Mouse (Mus musculus) CH12.LX (cell line): ENCODE measurements around the gene Clasp2. TPM values are rescaled to one million over a fixed set of nuclear protein-coding genes. Genes with fewer than 3 reads are reported as not detected.

Source experiments
- DNase-seq: peaks from one replicate; pipeline ENCODE4 v3.0.0-alpha.2; 2013; ENCODE audit errors: extremely low read depth
- H3K27ac ChIP-seq: 2 replicates; pipeline ENCODE4 v1.5.1; 2012; ENCODE audit warnings: low read depth, mild to moderate bottlenecking, control low read depth, moderate library complexity; ENCODE audit not compliant: insufficient read depth
- H3K27me3 ChIP-seq: replicated peaks from 2 replicates; pipeline ENCODE3; 2012; ENCODE audit warnings: inconsistent platforms
- H3K36me3 ChIP-seq, 2 experiments: replicated peaks in 1 of 2; 2 replicates each; pipeline versions ENCODE3 to v1.6.1; 2012; ENCODE audit warnings: inconsistent platforms in 1 of 2, low read length in 1 of 2, mild to moderate bottlenecking in 1 of 2, mixed read lengths in 1 of 2, moderate library complexity in 1 of 2; ENCODE audit not compliant: control insufficient read depth in 1 of 2, insufficient read depth in 1 of 2
- H3K4me1 ChIP-seq, 2 experiments: 2 replicates each; pipeline ENCODE4 v1.6.1; 2012; ENCODE audit warnings: inconsistent platforms in 1 of 2, moderate library complexity in 1 of 2; ENCODE audit not compliant: insufficient read depth in 2 of 2, control insufficient read depth in 1 of 2
- H3K4me2 ChIP-seq: 2 replicates; pipeline ENCODE4 v1.6.1; 2012; ENCODE audit warnings: low read depth, mild to moderate bottlenecking, control low read depth; ENCODE audit not compliant: poor library complexity, insufficient read depth, severe bottlenecking
- H3K4me3 ChIP-seq, 3 experiments: fragments of 150-350 bp in 1 of 3; sonication (generic) in 1 of 3; replicated peaks in 1 of 3; 2 replicates each; pipeline versions ENCODE3 to v1.5.1; 2011 to 2012; ENCODE audit warnings: low read depth in 2 of 3, low read length in 2 of 3, mild to moderate bottlenecking in 2 of 3, moderate library complexity in 2 of 3, control low read depth in 1 of 3, improper control_type of control experiment in 1 of 3, inconsistent platforms in 1 of 3, mixed read lengths in 1 of 3; ENCODE audit not compliant: poor library complexity in 1 of 3
- H3K79me2 ChIP-seq: replicated peaks from 2 replicates; pipeline ENCODE4 v1.6.1; 2012; ENCODE audit warnings: mild to moderate bottlenecking, moderate library complexity; ENCODE audit not compliant: control insufficient read depth, poor library complexity, insufficient read depth, severe bottlenecking; ENCODE audit errors: extremely low read depth
- H3K9ac ChIP-seq: 2 replicates; pipeline ENCODE4 v1.6.1; 2012; ENCODE audit warnings: low read depth, mild to moderate bottlenecking, control low read depth, moderate library complexity; ENCODE audit not compliant: insufficient read depth
- H3K9me3 ChIP-seq: replicated peaks from 2 replicates; pipeline ENCODE3; 2012; ENCODE audit warnings: low read length, inconsistent platforms, mixed read lengths
- BHLHE40 ChIP-seq: IDR thresholded peaks from 2 replicates; pipeline ENCODE4 v1.6.1; 2011; ENCODE audit warnings: mild to moderate bottlenecking, low read depth, low read length, improper control_type of control experiment
- CHD1 ChIP-seq: IDR thresholded peaks from 2 replicates; pipeline ENCODE4 v1.6.1; 2012; ENCODE audit warnings: low read depth, low read length, improper control_type of control experiment, inconsistent platforms
- CHD2 ChIP-seq: IDR thresholded peaks from 2 replicates; pipeline ENCODE4 v1.6.1; 2011; ENCODE audit warnings: low read length, improper control_type of control experiment
- CTCF ChIP-seq, 2 experiments: IDR thresholded peaks in 1 of 2; conservative IDR thresholded peaks in 1 of 2; 2 replicates each; pipeline ENCODE4 v1.5.1; 2011 to 2012; ENCODE audit warnings: low read depth in 2 of 2, low read length in 2 of 2, improper control_type of control experiment in 1 of 2, inconsistent platforms in 1 of 2, mild to moderate bottlenecking in 1 of 2, moderate library complexity in 1 of 2
- E2F4 ChIP-seq: IDR thresholded peaks from 2 replicates; pipeline ENCODE4 v1.6.1; 2011; ENCODE audit warnings: low read depth, low read length, improper control_type of control experiment; ENCODE audit not compliant: insufficient replicate concordance
- ETS1 ChIP-seq: conservative IDR thresholded peaks from 2 replicates; pipeline ENCODE4 v1.6.1; 2012; ENCODE audit warnings: low read depth, mild to moderate bottlenecking, inconsistent platforms, low read length, improper control_type of control experiment, moderate library complexity
- HCFC1 ChIP-seq: IDR thresholded peaks from 2 replicates; pipeline ENCODE4 v1.6.1; 2012; ENCODE audit warnings: low read depth, mild to moderate bottlenecking, inconsistent platforms, low read length, improper control_type of control experiment
- IRF4 ChIP-seq: IDR thresholded peaks from 2 replicates; pipeline ENCODE4 v1.6.1; 2014; ENCODE audit warnings: low read depth, mild to moderate bottlenecking, inconsistent platforms, low read length, improper control_type of control experiment
- JUND ChIP-seq: conservative IDR thresholded peaks from 2 replicates; pipeline ENCODE4 v1.6.1; 2011; ENCODE audit warnings: low read depth, low read length, improper control_type of control experiment
- KAT2A ChIP-seq: IDR thresholded peaks from 2 replicates; pipeline ENCODE4 v1.6.1; 2012; ENCODE audit warnings: low read length, improper control_type of control experiment, inconsistent platforms; ENCODE audit not compliant: insufficient replicate concordance
- MAFK ChIP-seq: IDR thresholded peaks from 2 replicates; pipeline ENCODE4 v1.6.1; 2011; ENCODE audit warnings: low read length, improper control_type of control experiment; ENCODE audit not compliant: insufficient replicate concordance
- MEF2A ChIP-seq: IDR thresholded peaks from 2 replicates; pipeline ENCODE4 v1.6.1; 2014; ENCODE audit warnings: low read depth, mild to moderate bottlenecking, inconsistent platforms, low read length, improper control_type of control experiment, borderline replicate concordance
- POLR2AphosphoS2 ChIP-seq: IDR thresholded peaks from 2 replicates; pipeline ENCODE4 v1.6.1; 2011; ENCODE audit warnings: low read depth, low read length, improper control_type of control experiment
- RCOR1 ChIP-seq: conservative IDR thresholded peaks from 2 replicates; pipeline ENCODE4 v1.6.1; 2012; ENCODE audit warnings: low read depth, mild to moderate bottlenecking, inconsistent platforms, low read length, improper control_type of control experiment
- TBP ChIP-seq: conservative IDR thresholded peaks from 2 replicates; pipeline ENCODE4 v1.6.1; 2011; ENCODE audit warnings: low read depth, low read length, improper control_type of control experiment
- UBTF ChIP-seq: IDR thresholded peaks from 2 replicates; pipeline ENCODE4 v1.6.1; 2012; ENCODE audit warnings: low read depth, mild to moderate bottlenecking, inconsistent platforms, low read length, improper control_type of control experiment, moderate library complexity
- USF1 ChIP-seq: IDR thresholded peaks from 2 replicates; pipeline ENCODE4 v1.6.1; 2014; ENCODE audit warnings: low read depth, mild to moderate bottlenecking, inconsistent platforms, low read length, improper control_type of control experiment
- USF2 ChIP-seq: conservative IDR thresholded peaks from 2 replicates; pipeline ENCODE4 v1.6.1; 2011; ENCODE audit warnings: low read depth, low read length, improper control_type of control experiment
- ZNF384 ChIP-seq: IDR thresholded peaks from 2 replicates; pipeline ENCODE4 v1.6.1; 2012; ENCODE audit warnings: low read depth, low read length, improper control_type of control experiment, inconsistent platforms
- dilution Hi-C: fragments of 300-500 bp; cut with MboI; formaldehyde crosslinking; loops from 2 replicates; pipeline ENCODE4 v1.14.3; 2020; ENCODE audit warnings: low sequenced_read_pairs; ENCODE audit not compliant: extremely low pct_unique_long_range_greater_than_20kb, extremely low pct_ligation_motif_present
- in situ Hi-C: fragments of 300-500 bp; cut with MboI; formaldehyde crosslinking; loops from 3 replicates; pipeline ENCODE4 v1.14.3; 2019; ENCODE audit warnings: low sequenced_read_pairs, low pct_ligation_motif_present, low pct_unique_long_range_greater_than_20kb, mixed read lengths
- polyA plus RNA-seq: library from polyadenylated mRNA; unstranded; fragments of >175 nt; gene quantifications from 2 replicates; pipeline ENCODE4 v1.2.1, GENCODE M21; 2012; ENCODE audit warnings: low read depth; ENCODE audit not compliant: insufficient read length
- total RNA-seq, 2 experiments: library from RNA; depleted of rRNA; stranded (reverse); fragments of 300-350 nt in 1 of 2; fragments of >200 nt in 1 of 2; gene quantifications; 2 replicates each; pipeline ENCODE4 v1.2.3; 2012 to 2014

Clasp2 gene
- total and polyA plus RNA-seq, 3 experiments: 23.9 to 32.4 (median 27.0) TPM

DNA sequence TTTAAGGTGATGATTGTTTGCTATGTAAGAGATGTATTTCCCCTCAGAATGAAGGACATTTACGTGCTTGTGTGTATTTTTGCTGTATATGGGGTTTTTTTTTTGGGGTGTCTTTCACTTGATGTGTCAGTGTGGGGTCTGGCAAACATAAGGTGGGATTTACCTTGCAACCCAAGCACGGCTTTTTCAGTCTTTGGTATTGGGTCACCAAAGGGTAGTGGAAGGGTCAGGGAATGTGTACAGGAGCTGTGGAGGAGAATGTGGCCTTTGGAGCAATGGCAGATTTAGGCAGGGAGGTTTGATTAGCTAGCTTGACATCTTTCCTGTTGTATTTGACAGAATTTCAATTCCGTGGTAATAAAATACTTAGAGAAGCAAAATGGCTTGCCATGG is 52.2 kb downstream of the Clasp2 start:
- H3K4me3 ChIP-seq: no peak overlapping the region
- H3K9ac ChIP-seq: no peak overlapping the region
- 0 out of 2 replicates have a peak, but pooled peaks cover 4% of the 10 kb centered on the region for H3K79me2 ChIP-seq
- peaks cover 4 to 15% of the 10 kb centered on the region in 2 experiments; a peak in 3 of 4 replicates for H3K4me1 ChIP-seq
- H3K36me3 ChIP-seq: peaks cover 0 to 13% of the 10 kb centered on the region in 2 experiments
- no peak overlapping the region for H3K4me2 ChIP-seq
- dilution Hi-C loops: no loop called here
- no peak overlapping the region for H3K27ac ChIP-seq
- no peaks in the 10 kb centered on the region for H3K9me3 ChIP-seq
- H3K27me3 ChIP-seq: no peaks in the 10 kb centered on the region
- no peak for TF ChIP-seq CTCF (conservative IDR thresholded peaks at IDR 0.05 in 1 of 2, IDR thresholded peaks at IDR 0.05 in 1 of 2; ENCODE audit: low read depth in 2 of 2, low read length in 2 of 2)
- no peak for TF ChIP-seq TBP
- no peak for TF ChIP-seq ETS1
- no peak for TF ChIP-seq USF1
- no peak for TF ChIP-seq IRF4
- TF ChIP-seq CHD1: no peak
- no peak for TF ChIP-seq MAFK
- no peak for TF ChIP-seq HCFC1
- no peak for TF ChIP-seq MEF2A
- TF ChIP-seq POLR2AphosphoS2: no peak
- TF ChIP-seq CHD2: no peak
- TF ChIP-seq USF2: no peak
- no peak for TF ChIP-seq E2F4
- TF ChIP-seq KAT2A: no peak
- TF ChIP-seq JUND: no peak
- TF ChIP-seq RCOR1: no peak
- TF ChIP-seq ZNF384: no peak
- no peak for TF ChIP-seq BHLHE40
- TF ChIP-seq, all 38 proteins: peak for 0
- in situ Hi-C loops: no loop called here
- DNase-seq: no peak

- dilution Hi-C loops (no loop called here), in situ Hi-C loops (no loop called here)
- no peak overlapping the region for H3K27ac ChIP-seq
- 0 out of 2 replicates have a peak, but pooled peaks cover 4% of the 10 kb centered on the region for H3K79me2 ChIP-seq
- no peak overlapping the region for H3K4me2 ChIP-seq
- no peak for DNase-seq
- no peak overlapping the region for H3K9ac ChIP-seq
- no peak for TF ChIP-seq UBTF
- TF ChIP-seq, all 38 proteins: peak for 0
- no peaks in the 10 kb centered on the region for H3K9me3 ChIP-seq
- peaks cover 4 to 15% of the 10 kb centered on the region in 2 experiments; a peak in 3 of 4 replicates for H3K4me1 ChIP-seq
- H3K27me3 ChIP-seq: no peaks in the 10 kb centered on the region
- peaks cover 0 to 13% of the 10 kb centered on the region in 2 experiments for H3K36me3 ChIP-seq
- no peak overlapping the region for H3K4me3 ChIP-seq
Measured at GRCm38 (mm10) chr9:113793966-113794365, 52.7 kb downstream of the Clasp2 start.
